Mouse (Mus musculus) kidney, adult 2 months (tissue): ENCODE results near the gene Cdc16.

ENCODE experiments used
- CTCF ChIP-seq: fragments of 200-500 bp; conservative IDR thresholded peaks from 2 replicates; pipeline ENCODE4 v1.5.1; 2011; ENCODE audit warnings: low read depth, mild to moderate bottlenecking, control low read depth, low read length, moderate library complexity, mixed read lengths; ENCODE audit not compliant: insufficient read depth, insufficient read length
- POLR2A ChIP-seq: fragments of 200-500 bp; IDR thresholded peaks from one replicate; pipeline ENCODE4 v1.6.1; 2011; ENCODE audit warnings: low read depth, low read length, control low read depth

DNA sequence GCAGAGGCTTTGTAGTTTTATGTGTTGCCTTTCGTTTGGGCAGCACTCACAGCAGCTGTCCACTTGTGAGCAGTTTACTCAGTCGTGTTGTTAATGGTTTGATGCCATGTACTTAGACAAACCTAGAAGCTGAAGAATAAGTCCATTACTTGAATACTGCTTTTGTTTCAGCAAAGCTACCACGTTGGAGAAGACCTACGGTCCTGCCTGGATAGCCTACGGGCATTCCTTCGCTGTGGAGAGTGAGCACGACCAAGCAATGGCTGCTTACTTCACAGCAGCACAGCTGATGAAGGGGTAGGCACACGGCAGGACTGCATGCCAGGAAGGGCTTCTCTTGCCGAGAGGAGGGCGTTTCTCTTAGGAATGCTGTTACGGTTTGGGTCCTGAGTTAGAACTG, 11.7 kb downstream of the Cdc16 start:
- no peak for TF ChIP-seq CTCF
- no peak for TF ChIP-seq POLR2A
